Mouse (Mus musculus) kidney, postnatal 0 days (tissue): ENCODE measurements around the gene Olfr222. TPM values are rescaled to one million over a fixed set of nuclear protein-coding genes. Genes with fewer than 3 reads are reported as not detected.

Experiments
- ATAC-seq: fragments of 200-750 bp; cut with Nextera tagmentation; replicated peaks from 2 replicates; pipeline ENCODE4 v1.8.0; 2017; ENCODE audit warnings: low read depth, moderate number of reproducible peaks, moderate TSS enrichment, moderate library complexity; ENCODE audit not compliant: low FRiP score
- DNase-seq: peaks from one replicate; pipeline ENCODE4 v3.0.0-alpha.2; 2016; ENCODE audit warnings: low spot score
- H3K27ac ChIP-seq: fragments of 300-500 bp; sonication (generic); 2 replicates; pipeline ENCODE4 v1.5.1; 2014; ENCODE audit warnings: mild to moderate bottlenecking
- H3K27me3 ChIP-seq: fragments of 300-500 bp; sonication (generic); 2 replicates; pipeline ENCODE4 v1.6.1; 2014; ENCODE audit warnings: low read length, mixed read lengths; ENCODE audit not compliant: insufficient read depth
- H3K36me3 ChIP-seq: fragments of 300-500 bp; sonication (generic); 2 replicates; pipeline ENCODE4 v1.6.1; 2014; ENCODE audit warnings: low read length, mixed read lengths; ENCODE audit not compliant: insufficient read depth
- H3K4me1 ChIP-seq: fragments of 300-500 bp; sonication (generic); replicated peaks from 2 replicates; pipeline ENCODE4 v1.6.1; 2014; ENCODE audit warnings: antibody characterized with exemption, low read length, mixed read lengths; ENCODE audit not compliant: insufficient read depth
- H3K4me2 ChIP-seq: fragments of 300-500 bp; sonication (generic); 2 replicates; pipeline ENCODE4 v1.6.1; 2014; ENCODE audit warnings: mild to moderate bottlenecking, low read length, moderate library complexity, mixed read lengths
- H3K4me3 ChIP-seq: fragments of 300-500 bp; sonication (generic); replicated peaks from 2 replicates; pipeline ENCODE4 v1.5.1; 2014; ENCODE audit warnings: low read depth, low read length
- H3K9ac ChIP-seq: fragments of 300-500 bp; sonication (generic); 2 replicates; pipeline ENCODE4 v1.6.1; 2014; ENCODE audit warnings: low read depth, low read length
- H3K9me3 ChIP-seq: fragments of 300-500 bp; sonication (generic); replicated peaks from 2 replicates; pipeline ENCODE4 v1.6.1; 2016; ENCODE audit warnings: low read length, inconsistent platforms, mixed read lengths
- CTCF ChIP-seq: IDR thresholded peaks from 2 replicates; pipeline ENCODE4 v1.5.1; 2016; ENCODE audit warnings: antibody characterized with exemption, low read depth, mild to moderate bottlenecking, moderate library complexity
- WGBS: fragments of 180-500 bp; shearing (Covaris S2); extraction: QIAGEN DNeasy Blood & Tissue Kit; methylation state at CpG from one replicate; pipeline ENCODE4 v1.1.7; 2014; 5-methylcytosine and 5-hydroxymethylcytosine counted together
- polyA plus RNA-seq: library from polyadenylated mRNA; unstranded; fragments of >200 nt; fragmentation: Nextera tagmentation; extraction: Ambion mirVana; gene quantifications from 2 replicates; pipeline ENCODE4 v1.2.1, GENCODE M21; 2015

Olfr222 gene
- polyA plus RNA-seq, 1 experiment from 2014 or later = not detected

GRCm38 (mm10) chr11:59544005-59544404, 32.0 kb downstream of the Olfr222 start:
- Histone ChIP-seq H3K27ac (no peak overlapping the region), H3K9ac (no peak overlapping the region), H3K36me3 (no peaks in the 10 kb centered on the region), H3K27me3 (no peaks in the 10 kb centered on the region), H3K4me3 (no peak overlapping the region), H3K4me2 (no peak overlapping the region), H3K4me1 (no peaks in the 10 kb centered on the region), H3K9me3 (no peaks in the 10 kb centered on the region)
- no peak for DNase-seq
- 76% methylated on average over 9 of the region's 9 CpGs for WGBS
- ATAC-seq = no peak
- TF ChIP-seq CTCF = no peak

GRCm38 (mm10) chr11:59543376-59543775, 32.7 kb downstream of the Olfr222 start:
- H3K27ac ChIP-seq = no peak overlapping the region
- H3K9me3 ChIP-seq = no peaks in the 10 kb centered on the region
- 86% methylated on average over 3 of the region's 3 CpGs for WGBS
- TF ChIP-seq CTCF = no peak
- no peak overlapping the region for H3K4me2 ChIP-seq
- no peak for ATAC-seq
- H3K4me3 ChIP-seq = no peak overlapping the region
- H3K36me3 ChIP-seq = no peaks in the 10 kb centered on the region
- no peak overlapping the region for H3K9ac ChIP-seq
- H3K4me1 ChIP-seq = 0 out of 2 replicates have a peak, but pooled peaks cover 2% of the 10 kb centered on the region
- DNase-seq = no peak
- no peaks in the 10 kb centered on the region for H3K27me3 ChIP-seq

GRCm38 (mm10) chr11:59542442-59542841, 33.6 kb downstream of the Olfr222 start:
- H3K9me3 ChIP-seq = no peaks in the 10 kb centered on the region
- TF ChIP-seq CTCF = no peak
- ATAC-seq (no peak), DNase-seq (no peak)
- H3K4me2 ChIP-seq = no peak overlapping the region
- no peaks in the 10 kb centered on the region for H3K36me3 ChIP-seq
- H3K4me1 ChIP-seq = peaks cover 10% of the 10 kb centered on the region; the same call in 1 of the 2 replicates
- WGBS = 82% methylated on average over 6 of the region's 6 CpGs
- H3K9ac ChIP-seq = no peak overlapping the region
- no peaks in the 10 kb centered on the region for H3K27me3 ChIP-seq
- H3K4me3 ChIP-seq = no peak overlapping the region
- H3K27ac ChIP-seq = no peak overlapping the region

GRCm38 (mm10) chr11:59541324-59541723, 34.7 kb downstream of the Olfr222 start, which contains the start of gene Nlrp3:
Gene Nlrp3, plus strand, starts transcription at chr11:59541568.
- TF ChIP-seq CTCF = no peak
- Histone ChIP-seq H3K27ac (no peak within 1 kb of the TSS), H3K9ac (no peak within 1 kb of the TSS), H3K36me3 (no peaks in the 10 kb centered on the region), H3K4me2 (no peak within 1 kb of the TSS), H3K27me3 (no peaks in the 10 kb centered on the region), H3K4me3 (no peak within 1 kb of the TSS), H3K9me3 (no peaks in the 10 kb centered on the region), H3K4me1 (peaks cover 11% of the 10 kb centered on the region; the same call in 1 of the 2 replicates)
- DNase-seq = no peak
- ATAC-seq = no peak
- 35% methylated on average over 3 of the region's 3 CpGs for WGBS

- 80% methylated on average over 3 of the region's 3 CpGs for WGBS
- Histone ChIP-seq H3K9ac (no peak overlapping the region), H3K4me2 (no peak overlapping the region), H3K4me1 (peaks cover 11% of the 10 kb centered on the region; the same call in 1 of the 2 replicates), H3K9me3 (no peaks in the 10 kb centered on the region), H3K4me3 (no peak overlapping the region), H3K27ac (no peak overlapping the region), H3K27me3 (no peaks in the 10 kb centered on the region), H3K36me3 (no peaks in the 10 kb centered on the region)
- DNase-seq (no peak), ATAC-seq (no peak)
- no peak for TF ChIP-seq CTCF
These were observed 35.9 kb downstream of the Olfr222 start for GRCm38 (mm10) chr11:59540123-59540522.

- 23% methylated on average over 11 of the region's 11 CpGs for WGBS
- Histone ChIP-seq H3K9me3 (no peaks in the 10 kb centered on the region), H3K4me3 (no peak overlapping the region), H3K36me3 (no peaks in the 10 kb centered on the region), H3K4me2 (peak overlapping the region; percentile 42), H3K9ac (no peak overlapping the region), H3K27me3 (no peaks in the 10 kb centered on the region), H3K4me1 (peaks cover 11% of the 10 kb centered on the region; the same call in 1 of the 2 replicates), H3K27ac (peak overlapping the region; percentile 19; the same call in 1 of the 2 replicates)
- peak; percentile 82 for DNase-seq
- TF ChIP-seq CTCF = peak; percentile 51
- no peak; the same call in 1 of the 2 replicates for ATAC-seq
These were observed 37.6 kb downstream of the Olfr222 start for GRCm38 (mm10) chr11:59538387-59538786.
